Mouse (Mus musculus): ENCODE measurements around the gene Olfr1034. TPM values are rescaled to one million over a fixed set of nuclear protein-coding genes. Genes with fewer than 3 reads are reported as not detected.
A peak's percentile ranks its signal among the peaks of the same experiment; 100 is the strongest.
"Not testable (repeated sequence)": the region's sequence is repeated elsewhere in the genome, so short reads cannot be mapped to it uniquely, and the experiment has no call there.

The Olfr1034 gene
- under 1 TPM; 0.10 to 0.52 TPM for total RNA-seq (2021)
- polyA plus RNA-seq (2012; rRNA removed): 0.07 TPM in 2 replicates
- long read RNA-seq, full-length matches to known transcripts: 1 of 1 reads
- long read RNA-seq, partial matches to known transcripts: 0 of 1 reads
- long read RNA-seq, other reads (novel, unspliced or antisense): 0 of 1 reads

DNA sequence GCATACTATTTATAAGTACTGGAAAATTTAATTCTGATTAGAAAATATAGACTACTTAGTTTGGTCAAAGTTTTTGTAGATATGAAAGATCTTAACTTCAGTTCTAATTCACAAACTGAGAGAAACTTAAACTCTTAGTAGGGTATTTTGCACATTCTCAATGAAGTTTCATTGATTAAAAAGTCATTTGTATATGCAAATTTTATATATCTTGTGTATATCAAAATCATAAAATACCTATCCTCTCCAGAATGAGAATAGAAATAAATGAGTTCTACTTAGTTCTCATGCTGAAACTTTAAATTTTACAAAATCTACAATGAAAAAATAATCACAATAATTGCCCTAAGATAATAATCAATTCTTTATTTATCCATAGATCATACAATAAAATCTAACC, at the start of gene Olfr1034:
Gene Olfr1034 (plus strand): TSS at position 301 of the 400 bp plus-strand sequence.
- no peak for DNase-seq

DNA sequence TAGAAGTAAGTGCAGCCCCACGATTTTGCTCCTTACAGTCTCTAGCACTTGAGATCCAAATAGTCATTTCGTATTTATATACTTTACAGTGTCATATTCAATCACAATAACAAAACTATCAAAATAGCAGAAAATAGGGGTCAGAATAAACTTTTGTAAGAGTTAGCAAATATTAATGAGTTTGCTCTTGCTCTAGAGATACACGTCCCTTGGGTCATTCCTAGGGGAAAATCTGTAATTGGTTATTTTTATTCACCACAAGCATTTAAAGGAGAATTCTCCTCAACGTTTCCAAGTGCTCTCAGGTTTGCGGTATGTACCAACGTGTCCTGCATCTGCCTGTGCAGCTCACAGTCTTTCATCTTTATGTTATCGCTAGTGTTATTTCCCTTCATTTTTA, 40.4 kb upstream of the Olfr1034 start, which contains the start of gene Olfr1032:
Gene Olfr1032 (plus strand): TSS at position 301 of the 400 bp plus-strand sequence.
- no peak for DNase-seq

DNA sequence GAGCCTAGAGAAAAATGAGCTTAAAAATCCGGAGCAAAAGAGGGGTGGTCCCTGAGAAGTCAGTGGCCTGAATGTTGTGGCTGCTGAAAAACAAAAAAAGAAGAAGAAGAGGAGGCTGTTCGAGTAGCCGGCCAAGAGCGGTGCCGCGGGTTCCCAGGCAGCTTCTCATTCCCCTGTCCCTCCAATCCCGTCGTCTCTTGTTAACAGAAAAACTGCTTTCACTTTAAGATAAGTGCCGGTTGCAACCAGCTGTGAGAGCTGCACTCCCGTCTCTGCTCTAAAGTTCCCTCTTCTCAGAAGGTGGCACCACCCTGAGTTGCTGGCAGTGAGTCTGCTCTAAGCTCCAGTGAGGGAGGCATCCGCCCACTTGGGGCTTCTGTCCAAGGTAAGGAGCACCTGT, 25.3 kb upstream of the Olfr1034 start, which contains the start of gene Olfr1033:
Gene Olfr1033 (plus strand): TSS at position 228 of the 400 bp plus-strand sequence.
- peak; percentile 18 for DNase-seq

- peak; percentile 30 for DNase-seq
These were observed 24.1 kb upstream of the Olfr1034 start for GRCm38 (mm10) chr2:86021518-86021917.

DNA sequence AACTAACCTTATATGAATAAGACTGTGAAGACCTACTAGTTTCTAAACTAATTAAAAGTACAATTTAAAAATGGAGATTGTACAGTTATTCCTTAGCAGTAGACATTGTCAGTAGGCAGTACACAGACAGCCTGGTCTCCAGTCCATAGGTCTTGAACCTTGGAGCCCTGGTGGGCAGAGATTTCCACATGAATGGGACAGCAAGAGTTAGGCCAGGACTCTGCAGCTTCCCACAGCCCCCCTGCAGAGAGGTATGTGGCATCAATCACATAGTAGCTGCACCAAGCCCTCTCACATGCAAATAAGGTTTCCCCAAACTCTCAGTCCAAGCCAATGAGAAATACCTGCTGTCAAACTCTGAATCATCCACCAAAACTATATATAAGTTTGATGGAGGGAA, 5.1 kb downstream of the Olfr1034 start:
- DNase-seq: not testable (repeated sequence)

GRCm38 (mm10) chr2:86063766-86064165, 18.1 kb downstream of the Olfr1034 start:
- DNase-seq: not testable (repeated sequence)

GRCm38 (mm10) chr2:86070189-86070588, 24.5 kb downstream of the Olfr1034 start:
- DNase-seq: no peak

DNA sequence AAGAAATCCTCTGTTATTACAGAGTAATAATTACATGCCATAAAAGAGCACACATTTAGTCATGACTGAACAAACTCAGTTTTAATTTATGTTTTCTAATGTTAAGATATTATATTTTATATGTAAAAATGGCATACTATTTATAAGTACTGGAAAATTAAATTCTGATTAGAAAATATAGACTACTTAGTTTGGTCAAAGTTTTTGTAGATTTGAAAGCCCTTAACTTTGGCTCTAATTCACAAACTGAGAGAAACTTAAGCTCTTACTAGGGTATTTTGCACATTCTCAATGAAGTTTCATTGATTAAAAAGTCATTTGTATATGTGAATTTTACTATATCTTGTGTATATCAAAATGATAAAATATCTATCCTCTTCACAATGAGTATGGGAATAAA, 28.0 kb downstream of the Olfr1034 start, which contains the start of gene Olfr1036:
Gene Olfr1036 (plus strand): TSS at position 301 of the 400 bp plus-strand sequence.
- DNase-seq: not testable (repeated sequence)

DNA sequence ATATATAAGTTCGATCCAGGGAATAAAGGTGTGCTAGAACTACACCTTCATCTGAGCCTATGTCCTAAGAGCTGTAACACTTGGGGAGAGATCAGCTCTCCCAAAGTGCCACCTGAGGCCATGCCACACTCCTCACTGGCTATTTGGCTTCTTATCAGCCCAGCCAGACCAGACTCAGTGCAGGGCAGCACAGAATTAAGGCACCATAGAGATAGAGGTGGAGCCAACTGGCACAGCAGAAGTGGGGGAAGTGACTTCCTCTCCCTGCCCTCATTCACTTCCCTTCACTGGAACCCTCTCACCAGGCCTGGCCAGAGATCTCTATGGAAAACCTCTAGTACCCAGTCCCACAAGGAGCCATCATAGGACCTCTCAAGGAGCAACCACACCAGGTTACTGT, 34.8 kb downstream of the Olfr1034 start:
- DNase-seq: not testable (repeated sequence)

- DNase-seq: no peak
These were observed 41.6 kb downstream of the Olfr1034 start, which contains the start of gene Olfr1037 for GRCm38 (mm10) chr2:86087285-86087684. Gene Olfr1037, minus strand, starts transcription at chr2:86087385.

Other genes with a start within 250 kb of the Olfr1034 start
- gene Olfr1016, start 243.3 kb upstream of the Olfr1034 start, total RNA-seq (2021): not detected
- not detected in 2 replicates for gene Olfr1016, start 243.3 kb upstream of the Olfr1034 start, polyA plus RNA-seq (2012; rRNA removed)
- not detected for gene Olfr1018, start 227.4 kb upstream of the Olfr1034 start, total RNA-seq (2021)
- gene Olfr1018, start 227.4 kb upstream of the Olfr1034 start, polyA plus RNA-seq (2012; rRNA removed): not detected in 2 replicates
- not detected for gene Olfr1019, start 200.4 kb upstream of the Olfr1034 start, total RNA-seq (2021)
- not detected in 2 replicates for gene Olfr1019, start 200.4 kb upstream of the Olfr1034 start, polyA plus RNA-seq (2012; rRNA removed)
- not detected for gene Olfr1020, start 198.8 kb upstream of the Olfr1034 start, total RNA-seq (2021)
- not detected in 2 replicates for gene Olfr1020, start 198.8 kb upstream of the Olfr1034 start, polyA plus RNA-seq (2012; rRNA removed)
- not detected for gene Olfr1022, start 177.3 kb upstream of the Olfr1034 start, total RNA-seq (2021)
- gene Olfr1022, start 177.3 kb upstream of the Olfr1034 start, polyA plus RNA-seq (2012; rRNA removed): not detected in 2 replicates
- gene Olfr1023, start 160.2 kb upstream of the Olfr1034 start, total RNA-seq (2021): not detected
- not detected in 2 replicates for gene Olfr1023, start 160.2 kb upstream of the Olfr1034 start, polyA plus RNA-seq (2012; rRNA removed)
- not detected for gene Olfr1024, start 140.8 kb upstream of the Olfr1034 start, total RNA-seq (2021)
- gene Olfr1024, start 140.8 kb upstream of the Olfr1034 start, polyA plus RNA-seq (2012; rRNA removed): not detected in 2 replicates
- not detected for gene Olfr1025-ps1, start 130.7 kb upstream of the Olfr1034 start, total RNA-seq (2021)
- gene Olfr1025-ps1, start 130.7 kb upstream of the Olfr1034 start, polyA plus RNA-seq (2012; rRNA removed): not detected in 2 replicates
- gene Olfr1026, start 124.3 kb upstream of the Olfr1034 start, total RNA-seq (2021): not detected
- gene Olfr1026, start 124.3 kb upstream of the Olfr1034 start, polyA plus RNA-seq (2012; rRNA removed): not detected in 2 replicates
- gene Olfr1028, start 95.4 kb upstream of the Olfr1034 start, total RNA-seq (2021): not detected
- not detected in 2 replicates for gene Olfr1028, start 95.4 kb upstream of the Olfr1034 start, polyA plus RNA-seq (2012; rRNA removed)
- gene Olfr1029, start 72.0 kb upstream of the Olfr1034 start, total RNA-seq (2021): not detected
- gene Olfr1029, start 72.0 kb upstream of the Olfr1034 start, polyA plus RNA-seq (2012; rRNA removed): 0.09 TPM in 1 of 2 replicates, not detected in the other
- gene Olfr1030, start 66.6 kb upstream of the Olfr1034 start, total RNA-seq (2021): under 1 TPM in 1 of 2 experiments, not detected in 1; 0.09 TPM
- not detected in 2 replicates for gene Olfr1030, start 66.6 kb upstream of the Olfr1034 start, polyA plus RNA-seq (2012; rRNA removed)
- gene Olfr1031, start 55.6 kb upstream of the Olfr1034 start, total RNA-seq (2021): not detected
- gene Olfr1031, start 55.6 kb upstream of the Olfr1034 start, polyA plus RNA-seq (2012; rRNA removed): not detected in 2 replicates
- not detected for gene Olfr1032, start 40.3 kb upstream of the Olfr1034 start, total RNA-seq (2021)
- not detected in 2 replicates for gene Olfr1032, start 40.3 kb upstream of the Olfr1034 start, polyA plus RNA-seq (2012; rRNA removed)
- gene Olfr1033, start 25.2 kb upstream of the Olfr1034 start, total RNA-seq (2021): 1 to 10 TPM; 3.4 to 4.4 TPM
- gene Olfr1033, start 25.2 kb upstream of the Olfr1034 start, polyA plus RNA-seq (2012; rRNA removed): 0.19 and 0.42 TPM in 2 replicates
- gene Olfr1036, start 28.1 kb downstream of the Olfr1034 start, total RNA-seq (2021): not detected
- not detected in 2 replicates for gene Olfr1036, start 28.1 kb downstream of the Olfr1034 start, polyA plus RNA-seq (2012; rRNA removed)
- not detected for gene Olfr1037, start 41.5 kb downstream of the Olfr1034 start, total RNA-seq (2021)
- gene Olfr1037, start 41.5 kb downstream of the Olfr1034 start, polyA plus RNA-seq (2012; rRNA removed): not detected in 2 replicates
- gene Olfr1039, start 90.1 kb downstream of the Olfr1034 start, total RNA-seq (2021): not detected
- gene Olfr1039, start 90.1 kb downstream of the Olfr1034 start, polyA plus RNA-seq (2012; rRNA removed): not detected in 2 replicates
- not detected for gene Olfr1040, start 100.9 kb downstream of the Olfr1034 start, total RNA-seq (2021)
- not detected in 2 replicates for gene Olfr1040, start 100.9 kb downstream of the Olfr1034 start, polyA plus RNA-seq (2012; rRNA removed)
- gene Olfr1042, start 116.0 kb downstream of the Olfr1034 start, total RNA-seq (2021): not detected
- gene Olfr1042, start 116.0 kb downstream of the Olfr1034 start, polyA plus RNA-seq (2012; rRNA removed): not detected in 2 replicates
- not detected for gene Olfr1043, start 121.7 kb downstream of the Olfr1034 start, total RNA-seq (2021)
- not detected in 2 replicates for gene Olfr1043, start 121.7 kb downstream of the Olfr1034 start, polyA plus RNA-seq (2012; rRNA removed)
- gene Olfr1044, start 132.0 kb downstream of the Olfr1034 start, total RNA-seq (2021): not detected
- gene Olfr1044, start 132.0 kb downstream of the Olfr1034 start, polyA plus RNA-seq (2012; rRNA removed): not detected in 2 replicates
- not detected for gene Olfr52, start 139.8 kb downstream of the Olfr1034 start, total RNA-seq (2021)
- not detected in 2 replicates for gene Olfr52, start 139.8 kb downstream of the Olfr1034 start, polyA plus RNA-seq (2012; rRNA removed)
- not detected for gene Olfr1045, start 157.1 kb downstream of the Olfr1034 start, total RNA-seq (2021)
- gene Olfr1045, start 157.1 kb downstream of the Olfr1034 start, polyA plus RNA-seq (2012; rRNA removed): not detected in 2 replicates
- gene Olfr1046, start 173.5 kb downstream of the Olfr1034 start, total RNA-seq (2021): not detected
- gene Olfr1046, start 173.5 kb downstream of the Olfr1034 start, polyA plus RNA-seq (2012; rRNA removed): not detected in 2 replicates
- gene Olfr1047, start 185.5 kb downstream of the Olfr1034 start, total RNA-seq (2021): not detected
- gene Olfr1047, start 185.5 kb downstream of the Olfr1034 start, polyA plus RNA-seq (2012; rRNA removed): not detected in 2 replicates
- not detected for gene Olfr1048, start 194.4 kb downstream of the Olfr1034 start, total RNA-seq (2021)
- not detected in 2 replicates for gene Olfr1048, start 194.4 kb downstream of the Olfr1034 start, polyA plus RNA-seq (2012; rRNA removed)
- gene Olfr1049, start 212.5 kb downstream of the Olfr1034 start, total RNA-seq (2021): not detected
- not detected in 2 replicates for gene Olfr1049, start 212.5 kb downstream of the Olfr1034 start, polyA plus RNA-seq (2012; rRNA removed)
- not detected for gene Olfr1051, start 233.2 kb downstream of the Olfr1034 start, total RNA-seq (2021)
- not detected in 2 replicates for gene Olfr1051, start 233.2 kb downstream of the Olfr1034 start, polyA plus RNA-seq (2012; rRNA removed)
- gene Olfr1052, start 246.6 kb downstream of the Olfr1034 start, total RNA-seq (2021): not detected
- gene Olfr1052, start 246.6 kb downstream of the Olfr1034 start, polyA plus RNA-seq (2012; rRNA removed): not detected in 2 replicates

Data from adrenal gland, adult 2 months (tissue).